Mouse (Mus musculus): ENCODE data around the gene Teddm3. TPM values are rescaled to one million over a fixed set of nuclear protein-coding genes. Genes with fewer than 3 reads are reported as not detected.

Gene Teddm3
- polyA plus RNA-seq, 1 experiment from 2014 or later: 1.6 TPM

GRCm38 (mm10) chr16:21192509-21193354 is 38.9 kb upstream of the Teddm3 start:
- Histone ChIP-seq H3K4me1 (ENCODE audit: control insufficient read depth, insufficient read depth, low read length) (no peaks in the 10 kb centered on the region), H3K9me3 (ENCODE audit: control insufficient read depth, low read length) (no peaks in the 10 kb centered on the region), H3K36me3 (ENCODE audit: control insufficient read depth, insufficient read depth, low read length) (no peaks in the 10 kb centered on the region), H3K9ac (ENCODE audit: low read depth, low read length) (no peak overlapping the region), H3K4me2 (ENCODE audit: low read depth, low read length) (no peak overlapping the region), H3K4me3 (ENCODE audit: low read depth, low read length) (no peak overlapping the region), H3K27me3 (replicated peaks; ENCODE audit: control insufficient read depth, insufficient read depth, low read length) (no peaks in the 10 kb centered on the region), H3K27ac (replicated peaks; ENCODE audit: low read depth, low read length) (no peak overlapping the region)
- DNase-seq (ENCODE audit: low spot score) (peak; percentile 89), ATAC-seq (ENCODE audit: low read depth) (peak; percentile 55; the same call in 1 of the 2 replicates)
- 33% methylated on average over 7 of the region's 7 CpGs for WGBS

DNA sequence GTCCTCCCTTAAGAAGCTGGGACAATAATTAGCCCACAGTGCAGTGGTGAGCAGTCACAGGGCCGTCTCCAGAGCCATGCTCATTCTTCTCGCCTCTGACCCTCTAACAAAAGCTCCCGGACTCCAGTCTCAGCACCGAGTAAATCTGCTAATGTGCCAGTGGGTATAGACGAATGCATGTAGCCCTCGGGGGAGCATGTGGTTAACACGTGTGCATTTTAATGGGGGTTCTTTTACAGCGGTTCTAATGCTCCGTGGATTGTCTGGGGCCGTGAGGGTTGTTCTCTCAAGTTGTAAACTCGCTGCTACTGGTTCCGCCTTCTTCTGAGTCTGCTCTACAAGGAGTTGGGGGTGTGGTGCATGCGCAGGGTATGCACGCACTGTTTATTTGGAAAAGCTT is 37.8 kb upstream of the Teddm3 start:
- ATAC-seq (ENCODE audit: low read depth): no peak
- WGBS: 50% methylated on average over 14 of the region's 14 CpGs
- no peaks in the 10 kb centered on the region for H3K27me3 ChIP-seq (replicated peaks; ENCODE audit: control insufficient read depth, insufficient read depth, low read length)
- no peaks in the 10 kb centered on the region for H3K36me3 ChIP-seq (ENCODE audit: control insufficient read depth, insufficient read depth, low read length)
- no peak for DNase-seq (ENCODE audit: low spot score)
- H3K4me1 ChIP-seq (ENCODE audit: control insufficient read depth, insufficient read depth, low read length): no peaks in the 10 kb centered on the region
- no peaks in the 10 kb centered on the region for H3K9me3 ChIP-seq (ENCODE audit: control insufficient read depth, low read length)
- no peak overlapping the region for H3K4me3 ChIP-seq (ENCODE audit: low read depth, low read length)
- H3K9ac ChIP-seq (ENCODE audit: low read depth, low read length): no peak overlapping the region
- H3K4me2 ChIP-seq (ENCODE audit: low read depth, low read length): no peak overlapping the region
- H3K27ac ChIP-seq (replicated peaks; ENCODE audit: low read depth, low read length): no peak overlapping the region

GRCm38 (mm10) chr16:21188345-21188744 is 34.5 kb upstream of the Teddm3 start:
- Histone ChIP-seq H3K36me3 (ENCODE audit: control insufficient read depth, insufficient read depth, low read length) (no peaks in the 10 kb centered on the region), H3K9me3 (ENCODE audit: control insufficient read depth, low read length) (no peaks in the 10 kb centered on the region), H3K27me3 (replicated peaks; ENCODE audit: control insufficient read depth, insufficient read depth, low read length) (no peaks in the 10 kb centered on the region), H3K4me3 (ENCODE audit: low read depth, low read length) (no peak overlapping the region), H3K27ac (replicated peaks; ENCODE audit: low read depth, low read length) (no peak overlapping the region), H3K4me2 (ENCODE audit: low read depth, low read length) (no peak overlapping the region), H3K4me1 (ENCODE audit: control insufficient read depth, insufficient read depth, low read length) (no peaks in the 10 kb centered on the region), H3K9ac (ENCODE audit: low read depth, low read length) (no peak overlapping the region)
- DNase-seq (ENCODE audit: low spot score) (no peak), ATAC-seq (ENCODE audit: low read depth) (no peak)
- 71% methylated on average over 3 of the region's 3 CpGs for WGBS

DNA sequence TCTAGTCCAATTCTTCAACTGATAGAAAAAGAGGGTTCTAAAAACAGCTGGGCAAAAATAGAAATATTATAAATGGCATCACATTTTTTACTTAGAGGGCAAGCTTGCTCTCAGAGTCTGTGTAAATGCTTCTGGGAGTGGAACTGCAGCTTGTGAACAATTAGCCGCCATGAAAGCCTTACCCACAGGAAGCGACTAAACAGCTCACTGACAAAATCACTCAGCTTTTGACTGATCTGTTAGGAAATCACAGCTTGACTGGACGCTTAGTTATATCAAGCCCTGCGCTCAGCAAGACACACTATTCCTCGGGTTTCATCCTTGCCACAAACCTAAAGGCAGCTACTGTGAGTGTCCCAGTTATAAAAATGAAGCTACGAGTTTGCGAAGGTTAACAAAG is 33.8 kb upstream of the Teddm3 start:
- Histone ChIP-seq H3K4me3 (ENCODE audit: low read depth, low read length) (no peak overlapping the region), H3K27ac (replicated peaks; ENCODE audit: low read depth, low read length) (no peak overlapping the region), H3K9ac (ENCODE audit: low read depth, low read length) (0 out of 2 replicates have a peak overlapping the region, but pooled peaks have one; percentile 14), H3K36me3 (ENCODE audit: control insufficient read depth, insufficient read depth, low read length) (no peaks in the 10 kb centered on the region), H3K4me1 (ENCODE audit: control insufficient read depth, insufficient read depth, low read length) (no peaks in the 10 kb centered on the region), H3K9me3 (ENCODE audit: control insufficient read depth, low read length) (no peaks in the 10 kb centered on the region), H3K27me3 (replicated peaks; ENCODE audit: control insufficient read depth, insufficient read depth, low read length) (no peaks in the 10 kb centered on the region), H3K4me2 (ENCODE audit: low read depth, low read length) (no peak overlapping the region)
- 29% methylated on average over 7 of the region's 7 CpGs for WGBS
- no peak for ATAC-seq (ENCODE audit: low read depth)
- DNase-seq (ENCODE audit: low spot score): no peak

DNA sequence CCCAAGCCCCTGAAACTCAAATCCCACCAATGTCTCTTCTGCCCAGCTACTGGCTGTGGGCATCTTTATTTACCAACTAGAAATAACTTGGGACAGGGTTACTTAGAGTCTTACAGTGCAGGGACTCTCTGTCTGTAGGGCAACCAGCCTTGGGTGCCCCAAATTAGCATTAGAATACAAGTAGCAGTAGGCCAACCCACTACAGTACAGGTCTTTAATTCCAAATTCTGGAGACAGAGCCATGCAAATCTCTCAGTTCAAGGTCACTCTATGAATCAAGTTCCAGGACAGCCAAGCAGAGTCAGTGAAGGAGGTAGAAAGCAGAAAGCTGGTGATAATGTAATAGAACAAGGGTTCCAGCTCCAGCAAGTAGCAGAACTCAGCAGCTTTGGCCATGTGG is 30.9 kb upstream of the Teddm3 start:
- H3K4me2 ChIP-seq (ENCODE audit: low read depth, low read length): no peak overlapping the region
- H3K9ac ChIP-seq (ENCODE audit: low read depth, low read length): no peak overlapping the region
- DNase-seq (ENCODE audit: low spot score) (no peak), ATAC-seq (ENCODE audit: low read depth) (no peak)
- no peak overlapping the region for H3K4me3 ChIP-seq (ENCODE audit: low read depth, low read length)
- no peaks in the 10 kb centered on the region for H3K27me3 ChIP-seq (replicated peaks; ENCODE audit: control insufficient read depth, insufficient read depth, low read length)
- no peak overlapping the region for H3K27ac ChIP-seq (replicated peaks; ENCODE audit: low read depth, low read length)
- H3K36me3 ChIP-seq (ENCODE audit: control insufficient read depth, insufficient read depth, low read length): no peaks in the 10 kb centered on the region
- H3K9me3 ChIP-seq (ENCODE audit: control insufficient read depth, low read length): no peaks in the 10 kb centered on the region
- no peaks in the 10 kb centered on the region for H3K4me1 ChIP-seq (ENCODE audit: control insufficient read depth, insufficient read depth, low read length)

DNA sequence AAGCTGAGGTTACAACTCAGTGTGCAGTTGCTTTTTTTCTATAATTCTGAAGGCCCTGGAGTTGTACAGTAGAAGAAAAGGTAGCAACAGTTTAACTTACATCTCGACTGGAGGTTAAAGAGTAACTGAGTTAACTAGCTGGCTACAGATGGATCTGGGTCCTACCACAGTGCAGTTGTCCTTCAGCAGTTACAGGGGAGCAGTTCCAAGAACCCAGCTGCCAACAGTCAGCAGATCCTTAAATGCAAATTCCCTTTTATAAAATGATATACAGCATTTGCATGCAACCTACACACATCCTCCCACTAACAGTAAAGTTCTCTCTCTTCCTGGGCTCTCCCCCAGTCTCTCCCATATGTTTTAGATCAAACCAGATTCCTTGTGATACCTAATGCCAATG is 28.3 kb upstream of the Teddm3 start:
- no peak overlapping the region for H3K9ac ChIP-seq (ENCODE audit: low read depth, low read length)
- WGBS: 56% methylated on average over 1 of the region's 1 CpGs
- no peak for DNase-seq (ENCODE audit: low spot score)
- H3K4me2 ChIP-seq (ENCODE audit: low read depth, low read length): no peak overlapping the region
- H3K9me3 ChIP-seq (ENCODE audit: control insufficient read depth, low read length): no peaks in the 10 kb centered on the region
- no peak overlapping the region for H3K27ac ChIP-seq (replicated peaks; ENCODE audit: low read depth, low read length)
- no peaks in the 10 kb centered on the region for H3K4me1 ChIP-seq (ENCODE audit: control insufficient read depth, insufficient read depth, low read length)
- no peak overlapping the region for H3K4me3 ChIP-seq (ENCODE audit: low read depth, low read length)
- ATAC-seq (ENCODE audit: low read depth): no peak
- no peaks in the 10 kb centered on the region for H3K27me3 ChIP-seq (replicated peaks; ENCODE audit: control insufficient read depth, insufficient read depth, low read length)
- H3K36me3 ChIP-seq (ENCODE audit: control insufficient read depth, insufficient read depth, low read length): no peaks in the 10 kb centered on the region

GRCm38 (mm10) chr16:21175236-21175635 is 21.4 kb upstream of the Teddm3 start:
- Histone ChIP-seq H3K4me2 (ENCODE audit: low read depth, low read length) (no peak overlapping the region), H3K36me3 (ENCODE audit: control insufficient read depth, insufficient read depth, low read length) (no peaks in the 10 kb centered on the region), H3K9ac (ENCODE audit: low read depth, low read length) (no peak overlapping the region), H3K27ac (replicated peaks; ENCODE audit: low read depth, low read length) (no peak overlapping the region), H3K4me1 (ENCODE audit: control insufficient read depth, insufficient read depth, low read length) (no peaks in the 10 kb centered on the region), H3K27me3 (replicated peaks; ENCODE audit: control insufficient read depth, insufficient read depth, low read length) (no peaks in the 10 kb centered on the region), H3K4me3 (ENCODE audit: low read depth, low read length) (no peak overlapping the region), H3K9me3 (ENCODE audit: control insufficient read depth, low read length) (no peaks in the 10 kb centered on the region)
- DNase-seq (ENCODE audit: low spot score) (no peak), ATAC-seq (ENCODE audit: low read depth) (no peak)
- no CpG with 5 or more reads among the region's 1 CpGs for WGBS

GRCm38 (mm10) chr16:21168730-21169129 is 14.9 kb upstream of the Teddm3 start:
- Histone ChIP-seq H3K4me3 (ENCODE audit: low read depth, low read length) (no peak overlapping the region), H3K4me1 (ENCODE audit: control insufficient read depth, insufficient read depth, low read length) (no peaks in the 10 kb centered on the region), H3K27ac (replicated peaks; ENCODE audit: low read depth, low read length) (no peak overlapping the region), H3K36me3 (ENCODE audit: control insufficient read depth, insufficient read depth, low read length) (no peaks in the 10 kb centered on the region), H3K27me3 (replicated peaks; ENCODE audit: control insufficient read depth, insufficient read depth, low read length) (no peaks in the 10 kb centered on the region), H3K9me3 (ENCODE audit: control insufficient read depth, low read length) (no peaks in the 10 kb centered on the region), H3K4me2 (ENCODE audit: low read depth, low read length) (no peak overlapping the region), H3K9ac (ENCODE audit: low read depth, low read length) (no peak overlapping the region)
- 87% methylated on average over 13 of the region's 13 CpGs for WGBS
- no peak for ATAC-seq (ENCODE audit: low read depth)
- DNase-seq (ENCODE audit: low spot score): no peak

Measured in embryonic facial prominence, embryonic 14.5 days (tissue).